Mouse (Mus musculus): ENCODE results near the gene Adcy3. TPM values are rescaled to one million over a fixed set of nuclear protein-coding genes. Genes with fewer than 3 reads are reported as not detected.

The Adcy3 gene
- polyA plus RNA-seq, 1 experiment from 2014 or later, result 8.9 TPM

GRCm38 (mm10) chr12:4169058-4169457 lies 36.2 kb downstream of the Adcy3 start:
- H3K4me2 ChIP-seq (replicated peaks; ENCODE audit: low read depth, low read length), result no peak overlapping the region
- H3K27ac ChIP-seq (ENCODE audit: low read length), result no peak overlapping the region
- no peaks in the 10 kb centered on the region for H3K9me3 ChIP-seq (ENCODE audit: control insufficient read depth, low read depth, low read length)
- no peak for ATAC-seq (ENCODE audit: insufficient number of reproducible peaks, insufficient read depth, low FRiP score, low read depth)
- H3K36me3 ChIP-seq (ENCODE audit: control insufficient read depth, insufficient read depth, low read length), result no peaks in the 10 kb centered on the region; the same call in 1 of the 2 replicates
- H3K27me3 ChIP-seq (ENCODE audit: control insufficient read depth, insufficient read depth, low read length), result no peaks in the 10 kb centered on the region
- no peaks in the 10 kb centered on the region for H3K4me1 ChIP-seq (ENCODE audit: control insufficient read depth, insufficient read depth, low read length)
- no peak overlapping the region for H3K4me3 ChIP-seq (ENCODE audit: low read depth, low read length)
- 100% methylated on average over 1 of the region's 1 CpGs for WGBS
- H3K9ac ChIP-seq (replicated peaks; ENCODE audit: low read depth, low read length), result no peak overlapping the region

- H3K4me3 ChIP-seq (ENCODE audit: low read depth, low read length), result no peak overlapping the region
- no peaks in the 10 kb centered on the region for H3K4me1 ChIP-seq (ENCODE audit: control insufficient read depth, insufficient read depth, low read length)
- WGBS, result 81% methylated on average over 5 of the region's 5 CpGs
- no peak for ATAC-seq (ENCODE audit: insufficient number of reproducible peaks, insufficient read depth, low FRiP score, low read depth)
- no peak overlapping the region for H3K27ac ChIP-seq (ENCODE audit: low read length)
- no peaks in the 10 kb centered on the region for H3K9me3 ChIP-seq (ENCODE audit: control insufficient read depth, low read depth, low read length)
- H3K36me3 ChIP-seq (ENCODE audit: control insufficient read depth, insufficient read depth, low read length), result no peaks in the 10 kb centered on the region; the same call in 1 of the 2 replicates
- H3K27me3 ChIP-seq (ENCODE audit: control insufficient read depth, insufficient read depth, low read length), result no peaks in the 10 kb centered on the region
- no peak overlapping the region for H3K4me2 ChIP-seq (replicated peaks; ENCODE audit: low read depth, low read length)
- no peak overlapping the region for H3K9ac ChIP-seq (replicated peaks; ENCODE audit: low read depth, low read length)
Measured at GRCm38 (mm10) chr12:4169622-4170021, 36.7 kb downstream of the Adcy3 start.

DNA sequence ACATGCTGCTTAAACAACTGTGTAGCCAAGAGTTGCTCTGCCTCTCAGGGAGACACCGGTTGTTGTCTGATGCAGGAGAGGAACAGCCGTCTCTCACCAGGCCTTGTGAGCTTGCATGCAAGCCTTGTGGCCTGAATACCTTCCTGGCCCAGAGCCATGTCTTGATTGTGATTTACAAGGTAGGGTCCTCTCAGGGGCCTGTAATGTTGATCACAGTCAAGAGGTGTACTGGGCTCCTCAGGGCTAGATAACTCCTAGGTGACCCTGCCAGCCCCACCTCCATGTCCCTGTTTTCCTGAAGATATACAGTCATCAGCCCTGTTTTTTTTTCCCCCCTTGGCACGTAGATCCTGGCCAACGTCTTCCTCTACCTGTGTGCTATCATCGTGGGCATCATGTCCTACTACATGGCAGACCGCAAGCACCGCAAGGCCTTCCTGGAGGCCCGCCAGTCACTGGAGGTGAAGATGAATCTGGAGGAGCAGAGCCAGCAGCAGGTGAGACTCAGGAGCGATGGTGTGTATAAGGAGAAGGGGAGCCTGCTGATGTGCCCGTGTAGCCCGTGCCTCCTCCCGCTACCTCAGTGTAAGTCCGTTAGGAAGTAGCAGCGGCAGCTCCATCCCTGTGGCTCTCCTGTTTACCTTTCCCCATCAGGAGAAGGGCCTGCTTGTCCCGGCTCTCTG lies 40.3 kb downstream of the Adcy3 start:
- Histone ChIP-seq H3K27ac (ENCODE audit: low read length) (no peak overlapping the region), H3K4me3 (ENCODE audit: low read depth, low read length) (no peak overlapping the region), H3K36me3 (ENCODE audit: control insufficient read depth, insufficient read depth, low read length) (no peaks in the 10 kb centered on the region; the same call in 1 of the 2 replicates), H3K4me2 (replicated peaks; ENCODE audit: low read depth, low read length) (no peak overlapping the region), H3K4me1 (ENCODE audit: control insufficient read depth, insufficient read depth, low read length) (0 out of 2 replicates have a peak, but pooled peaks cover 3% of the 10 kb centered on the region), H3K27me3 (ENCODE audit: control insufficient read depth, insufficient read depth, low read length) (no peaks in the 10 kb centered on the region), H3K9me3 (ENCODE audit: control insufficient read depth, low read depth, low read length) (no peaks in the 10 kb centered on the region), H3K9ac (replicated peaks; ENCODE audit: low read depth, low read length) (no peak overlapping the region)
- no peak for ATAC-seq (ENCODE audit: insufficient number of reproducible peaks, insufficient read depth, low FRiP score, low read depth)
- whole genome bisulfite sequencing, result 74% methylated on average over 15 of the region's 15 CpGs

DNA sequence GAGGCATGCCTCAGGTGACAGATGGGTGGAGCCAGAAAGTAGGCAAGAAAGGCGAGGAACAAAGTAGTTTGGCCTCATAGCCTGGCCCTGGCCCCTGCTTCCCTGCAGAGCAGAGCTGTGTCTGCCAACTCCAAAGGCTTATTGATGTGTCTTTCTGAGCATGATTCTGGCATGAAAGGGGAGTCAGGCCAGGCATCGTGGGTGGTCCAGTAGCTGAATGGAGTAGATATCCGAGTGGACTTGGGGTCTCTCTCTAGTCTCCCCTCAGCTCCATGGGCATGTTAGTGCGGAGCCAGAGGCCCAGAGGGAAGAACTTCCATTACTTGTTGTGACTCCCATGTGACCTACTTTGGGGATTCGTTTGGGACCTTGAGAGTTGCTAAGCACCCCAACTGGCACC lies 45.9 kb downstream of the Adcy3 start:
- H3K9ac ChIP-seq (replicated peaks; ENCODE audit: low read depth, low read length), result no peak overlapping the region
- WGBS, result 35% methylated on average over 5 of the region's 5 CpGs
- no peaks in the 10 kb centered on the region for H3K9me3 ChIP-seq (ENCODE audit: control insufficient read depth, low read depth, low read length)
- ATAC-seq (ENCODE audit: insufficient number of reproducible peaks, insufficient read depth, low FRiP score, low read depth), result no peak
- H3K27me3 ChIP-seq (ENCODE audit: control insufficient read depth, insufficient read depth, low read length), result no peaks in the 10 kb centered on the region
- no peaks in the 10 kb centered on the region; the same call in 1 of the 2 replicates for H3K36me3 ChIP-seq (ENCODE audit: control insufficient read depth, insufficient read depth, low read length)
- no peak overlapping the region; the same call in 1 of the 2 replicates for H3K27ac ChIP-seq (ENCODE audit: low read length)
- H3K4me2 ChIP-seq (replicated peaks; ENCODE audit: low read depth, low read length), result no peak overlapping the region
- H3K4me3 ChIP-seq (ENCODE audit: low read depth, low read length), result no peak overlapping the region
- 0 out of 2 replicates have a peak, but pooled peaks cover 6% of the 10 kb centered on the region for H3K4me1 ChIP-seq (ENCODE audit: control insufficient read depth, insufficient read depth, low read length)

GRCm38 (mm10) chr12:4179671-4180233 lies 46.8 kb downstream of the Adcy3 start:
- H3K27ac ChIP-seq (ENCODE audit: low read length), result no peak overlapping the region
- H3K4me2 ChIP-seq (replicated peaks; ENCODE audit: low read depth, low read length), result no peak overlapping the region
- no peak overlapping the region for H3K4me3 ChIP-seq (ENCODE audit: low read depth, low read length)
- no peaks in the 10 kb centered on the region for H3K27me3 ChIP-seq (ENCODE audit: control insufficient read depth, insufficient read depth, low read length)
- ATAC-seq (ENCODE audit: insufficient number of reproducible peaks, insufficient read depth, low FRiP score, low read depth), result no peak
- 0 out of 2 replicates have a peak, but pooled peaks cover 6% of the 10 kb centered on the region for H3K4me1 ChIP-seq (ENCODE audit: control insufficient read depth, insufficient read depth, low read length)
- no peak overlapping the region for H3K9ac ChIP-seq (replicated peaks; ENCODE audit: low read depth, low read length)
- 70% methylated on average over 6 of the region's 6 CpGs for WGBS
- no peaks in the 10 kb centered on the region for H3K9me3 ChIP-seq (ENCODE audit: control insufficient read depth, low read depth, low read length)
- no peaks in the 10 kb centered on the region; the same call in 1 of the 2 replicates for H3K36me3 ChIP-seq (ENCODE audit: control insufficient read depth, insufficient read depth, low read length)

GRCm38 (mm10) chr12:4180507-4180906 lies 47.6 kb downstream of the Adcy3 start:
- Histone ChIP-seq H3K4me1 (ENCODE audit: control insufficient read depth, insufficient read depth, low read length) (0 out of 2 replicates have a peak, but pooled peaks cover 6% of the 10 kb centered on the region), H3K4me2 (replicated peaks; ENCODE audit: low read depth, low read length) (no peak overlapping the region), H3K4me3 (ENCODE audit: low read depth, low read length) (no peak overlapping the region), H3K9me3 (ENCODE audit: control insufficient read depth, low read depth, low read length) (no peaks in the 10 kb centered on the region), H3K36me3 (ENCODE audit: control insufficient read depth, insufficient read depth, low read length) (no peaks in the 10 kb centered on the region; the same call in 1 of the 2 replicates), H3K27me3 (ENCODE audit: control insufficient read depth, insufficient read depth, low read length) (no peaks in the 10 kb centered on the region), H3K9ac (replicated peaks; ENCODE audit: low read depth, low read length) (no peak overlapping the region), H3K27ac (ENCODE audit: low read length) (no peak overlapping the region)
- 64% methylated on average over 3 of the region's 3 CpGs for WGBS
- no peak for ATAC-seq (ENCODE audit: insufficient number of reproducible peaks, insufficient read depth, low FRiP score, low read depth)

GRCm38 (mm10) chr12:4184648-4185047 lies 51.7 kb downstream of the Adcy3 start:
- Histone ChIP-seq H3K27ac (ENCODE audit: low read length) (no peak overlapping the region), H3K9me3 (ENCODE audit: control insufficient read depth, low read depth, low read length) (no peaks in the 10 kb centered on the region), H3K4me3 (ENCODE audit: low read depth, low read length) (no peak overlapping the region), H3K27me3 (ENCODE audit: control insufficient read depth, insufficient read depth, low read length) (no peaks in the 10 kb centered on the region), H3K36me3 (ENCODE audit: control insufficient read depth, insufficient read depth, low read length) (no peaks in the 10 kb centered on the region; the same call in 1 of the 2 replicates), H3K9ac (replicated peaks; ENCODE audit: low read depth, low read length) (no peak overlapping the region), H3K4me2 (replicated peaks; ENCODE audit: low read depth, low read length) (no peak overlapping the region), H3K4me1 (ENCODE audit: control insufficient read depth, insufficient read depth, low read length) (peaks cover 9% of the 10 kb centered on the region)
- no peak for ATAC-seq (ENCODE audit: insufficient number of reproducible peaks, insufficient read depth, low FRiP score, low read depth)
- 53% methylated on average over 2 of the region's 2 CpGs for WGBS

DNA sequence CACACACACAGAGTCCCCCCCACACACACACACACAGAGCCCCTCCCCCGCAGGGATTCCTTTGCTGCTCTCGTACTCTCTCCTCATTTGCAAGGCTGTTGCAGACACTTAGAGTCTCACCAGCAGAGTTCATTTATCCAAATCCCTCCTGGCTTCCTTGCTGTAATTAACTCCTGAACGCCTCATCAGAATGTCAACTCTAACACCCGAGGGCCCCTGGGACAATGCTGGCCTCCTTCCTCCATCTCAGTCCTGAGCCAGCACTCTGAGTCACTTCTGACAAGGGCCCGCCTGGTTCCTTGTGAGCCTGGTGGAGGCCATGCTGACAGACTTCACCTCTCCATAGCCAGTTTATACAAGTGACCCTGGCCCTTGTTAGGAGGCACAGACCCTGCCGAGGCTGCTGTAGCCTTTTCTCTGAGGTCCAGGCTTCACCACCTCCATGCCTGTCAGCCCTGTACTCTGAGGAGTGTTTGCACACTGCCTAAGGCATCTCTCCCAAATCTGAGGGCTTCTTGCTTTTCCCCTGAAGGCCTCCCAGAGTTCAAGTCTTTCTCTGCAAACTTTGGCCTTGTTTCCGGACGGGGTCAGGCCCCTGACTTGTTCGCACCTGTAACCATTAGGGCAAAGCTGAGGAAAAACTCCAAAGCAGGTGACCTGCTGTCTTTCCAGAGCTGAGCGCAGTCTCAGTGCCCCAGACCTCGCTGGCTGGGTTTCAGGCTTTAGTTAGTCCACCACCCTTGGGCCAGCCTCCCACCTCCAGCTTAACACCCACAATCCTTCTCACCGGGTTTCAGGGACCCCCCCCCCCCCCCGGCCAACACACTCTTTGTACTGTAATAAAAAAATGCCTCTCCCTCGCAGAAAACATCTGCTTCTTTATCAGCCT lies 55.5 kb downstream of the Adcy3 start:
- Histone ChIP-seq H3K9me3 (ENCODE audit: control insufficient read depth, low read depth, low read length) (no peaks in the 10 kb centered on the region), H3K9ac (replicated peaks; ENCODE audit: low read depth, low read length) (no peak overlapping the region), H3K27me3 (ENCODE audit: control insufficient read depth, insufficient read depth, low read length) (no peaks in the 10 kb centered on the region), H3K36me3 (ENCODE audit: control insufficient read depth, insufficient read depth, low read length) (no peaks in the 10 kb centered on the region), H3K4me3 (ENCODE audit: low read depth, low read length) (no peak overlapping the region), H3K27ac (ENCODE audit: low read length) (peak overlapping the region; percentile 76), H3K4me2 (replicated peaks; ENCODE audit: low read depth, low read length) (no peak overlapping the region), H3K4me1 (ENCODE audit: control insufficient read depth, insufficient read depth, low read length) (peaks cover 14% of the 10 kb centered on the region)
- WGBS, result 34% methylated on average over 12 of the region's 14 CpGs
- ATAC-seq (ENCODE audit: insufficient number of reproducible peaks, insufficient read depth, low FRiP score, low read depth), result peak; percentile 72; the same call in 1 of the 2 replicates

Measured in stomach, embryonic 14.5 days (tissue).